Mouse (Mus musculus) bone marrow, adult 2 months (tissue): ENCODE data around the gene Tmem40. TPM values are rescaled to one million over a fixed set of nuclear protein-coding genes. Genes with fewer than 3 reads are reported as not detected.

Source experiments
- H3K27ac ChIP-seq: fragments of 200-500 bp; 2 replicates; pipeline ENCODE4 v1.5.1; 2012; ENCODE audit warnings: low read depth, mild to moderate bottlenecking, control low read depth, inconsistent platforms, low read length; ENCODE audit not compliant: control insufficient read depth, poor library complexity, insufficient read depth
- H3K4me1 ChIP-seq: fragments of 200-500 bp; 2 replicates; pipeline ENCODE4 v1.6.1; 2011; ENCODE audit warnings: low read length; ENCODE audit not compliant: control insufficient read depth, insufficient read depth
- H3K4me3 ChIP-seq: fragments of 200-500 bp; replicated peaks from 2 replicates; pipeline ENCODE3; 2011; ENCODE audit warnings: mild to moderate bottlenecking, low read depth, low read length, control low read depth; ENCODE audit not compliant: control insufficient read depth
- CTCF ChIP-seq: fragments of 200-500 bp; IDR thresholded peaks from 2 replicates; pipeline ENCODE4 v1.5.1; 2011; ENCODE audit warnings: low read length, control low read depth; ENCODE audit not compliant: control insufficient read depth, insufficient read depth
- POLR2A ChIP-seq: fragments of 200-500 bp; IDR thresholded peaks from 2 replicates; pipeline ENCODE4 v1.6.1; 2011; ENCODE audit warnings: low read depth, mild to moderate bottlenecking, control low read depth, low read length, borderline replicate concordance; ENCODE audit not compliant: control insufficient read depth
- WGBS: fragments of 180-500 bp; shearing (Covaris S2); methylation state at CpG from one replicate; pipeline ENCODE4 v1.1.7; 2018; 5-methylcytosine and 5-hydroxymethylcytosine counted together
- polyA plus RNA-seq: library from polyadenylated mRNA; stranded (reverse); fragments of >200 nt; gene quantifications from 2 replicates; pipeline ENCODE4 v1.2.4, GENCODE M21; 2011; ENCODE audit warnings: low replicate concordance; ENCODE audit not compliant: missing spikeins, insufficient read depth, insufficient read length

Gene Tmem40
- polyA plus RNA-seq, 1 experiment, result 84.4 TPM

- TF ChIP-seq CTCF, result peak; percentile 71
- TF ChIP-seq POLR2A, result no peak
- H3K27ac ChIP-seq, result no peak overlapping the region
- no peak overlapping the region for H3K4me3 ChIP-seq
- WGBS, result 53% methylated on average over 4 of the region's 4 CpGs
- no peaks in the 10 kb centered on the region; the same call in 1 of the 2 replicates for H3K4me1 ChIP-seq
Measured at GRCm38 (mm10) chr6:115698699-115699098, 63.5 kb downstream of the Tmem40 start.

- no peak overlapping the region for H3K27ac ChIP-seq
- no peak overlapping the region for H3K4me3 ChIP-seq
- TF ChIP-seq CTCF (no peak), POLR2A (no peak)
- WGBS, result 56% methylated on average over 17 of the region's 17 CpGs
- no peaks in the 10 kb centered on the region; the same call in 1 of the 2 replicates for H3K4me1 ChIP-seq
Measured at GRCm38 (mm10) chr6:115697739-115698558, 64.3 kb downstream of the Tmem40 start.

- 91% methylated on average over 7 of the region's 7 CpGs for WGBS
- Histone ChIP-seq H3K4me1 (no peaks in the 10 kb centered on the region), H3K4me3 (no peak overlapping the region), H3K27ac (no peak overlapping the region)
- no peak for TF ChIP-seq CTCF
- TF ChIP-seq POLR2A, result no peak
Measured at GRCm38 (mm10) chr6:115696707-115697215, 65.4 kb downstream of the Tmem40 start.

- Histone ChIP-seq H3K27ac (no peak overlapping the region), H3K4me1 (no peaks in the 10 kb centered on the region), H3K4me3 (no peak overlapping the region)
- WGBS, result 82% methylated on average over 7 of the region's 7 CpGs
- TF ChIP-seq POLR2A (no peak), CTCF (no peak)
Measured at GRCm38 (mm10) chr6:115695124-115695523, 67.1 kb downstream of the Tmem40 start.

GRCm38 (mm10) chr6:115694441-115694842 is 67.8 kb downstream of the Tmem40 start:
- no peak overlapping the region for H3K27ac ChIP-seq
- TF ChIP-seq CTCF (no peak), POLR2A (no peak)
- H3K4me3 ChIP-seq, result no peak overlapping the region
- no peaks in the 10 kb centered on the region for H3K4me1 ChIP-seq
- WGBS, result 16% methylated on average over 9 of the region's 9 CpGs

GRCm38 (mm10) chr6:115692963-115693730 is 69.1 kb downstream of the Tmem40 start:
- H3K27ac ChIP-seq, result no peak overlapping the region
- WGBS, result 41% methylated on average over 5 of the region's 5 CpGs

GRCm38 (mm10) chr6:115692163-115692950 is 69.9 kb downstream of the Tmem40 start:
- Histone ChIP-seq H3K4me3 (no peak overlapping the region), H3K4me1 (no peaks in the 10 kb centered on the region), H3K27ac (no peak overlapping the region)
- 82% methylated on average over 9 of the region's 9 CpGs for WGBS
- TF ChIP-seq POLR2A (no peak), CTCF (no peak)

More at GRCm38 (mm10) chr6:115692963-115693730, 69.1 kb downstream of the Tmem40 start:
- TF ChIP-seq POLR2A (no peak), CTCF (peak; percentile 24; the same call in 1 of the 2 replicates)
- Histone ChIP-seq H3K4me3 (no peak overlapping the region), H3K4me1 (no peaks in the 10 kb centered on the region)
